8 mouse cellular contexts compared by ENCODE assay signal in genomic region chr7:3331171-3331570, GRCm38 (mm10). TPM values are rescaled to one million over a fixed set of nuclear protein-coding genes. Genes with fewer than 3 reads are reported as not detected.
DNase-seq lines count a peak whose midpoint lies in the region; ATAC-seq and TF ChIP-seq lines count a peak whose summit lies in the region.

No protein-coding gene starts in this region.

- H3K9me3 ChIP-seq in kidney, embryonic 14.5 days (ENCODE audit: control insufficient read depth, low read length): no peaks in the 10 kb centered on the region
- H3K9me3 ChIP-seq in embryonic facial prominence, embryonic 14.5 days (ENCODE audit: control insufficient read depth, low read length): no peaks in the 10 kb centered on the region
- H3K9me3 ChIP-seq in hindbrain, postnatal 0 days (ENCODE audit: low read length): no peaks in the 10 kb centered on the region
- H3K9me3 ChIP-seq in neural tube, embryonic 12.5 days: no peaks in the 10 kb centered on the region

- WGBS in kidney, embryonic 14.5 days: 48% methylated on average over 6 of the region's 6 CpGs
- WGBS in kidney, adult 2 months: 43% methylated on average over 6 of the region's 6 CpGs
- 52% methylated on average over 6 of the region's 6 CpGs for WGBS in embryonic facial prominence, embryonic 14.5 days
- WGBS in hindbrain, postnatal 0 days: 50% methylated on average over 6 of the region's 6 CpGs
- WGBS in neural tube, embryonic 12.5 days: 54% methylated on average over 6 of the region's 6 CpGs

- H3K9ac ChIP-seq in kidney, embryonic 14.5 days (ENCODE audit: low read depth, low read length): no peak overlapping the region
- H3K9ac ChIP-seq in embryonic facial prominence, embryonic 14.5 days (ENCODE audit: low read depth, low read length): no peak overlapping the region
- H3K9ac ChIP-seq in hindbrain, postnatal 0 days (replicated peaks; ENCODE audit: low read length): no peak overlapping the region
- H3K9ac ChIP-seq in neural tube, embryonic 12.5 days: no peak overlapping the region

- no peaks in the 10 kb centered on the region for H3K36me3 ChIP-seq in kidney, embryonic 14.5 days (ENCODE audit: control insufficient read depth, insufficient read depth, low read length)
- H3K36me3 ChIP-seq in kidney, adult 2 months (ENCODE audit: control insufficient read depth, insufficient read depth, low read length): no peaks in the 10 kb centered on the region
- H3K36me3 ChIP-seq in embryonic facial prominence, embryonic 14.5 days (ENCODE audit: control insufficient read depth, insufficient read depth, low read length): no peaks in the 10 kb centered on the region
- H3K36me3 ChIP-seq in hindbrain, postnatal 0 days (ENCODE audit: insufficient read depth, low read length): no peaks in the 10 kb centered on the region; the same call in 1 of the 2 replicates
- no peaks in the 10 kb centered on the region for H3K36me3 ChIP-seq in neural tube, embryonic 12.5 days

- peak overlapping the region; percentile 60 for H3K4me3 ChIP-seq in kidney, embryonic 14.5 days (ENCODE audit: low read length)
- H3K4me3 ChIP-seq in kidney, adult 2 months (ENCODE audit: insufficient read depth, low read depth, low read length): no peak overlapping the region
- H3K4me3 ChIP-seq in embryonic facial prominence, embryonic 14.5 days (ENCODE audit: low read depth, low read length): peak overlapping the region; percentile 70
- H3K4me3 ChIP-seq in hindbrain, postnatal 0 days (ENCODE audit: low read length): peak overlapping the region; percentile 86
- peak overlapping the region; percentile 71 for H3K4me3 ChIP-seq in neural tube, embryonic 12.5 days

- H3K27me3 ChIP-seq in kidney, embryonic 14.5 days (ENCODE audit: control insufficient read depth, insufficient read depth, low read length): no peaks in the 10 kb centered on the region
- no peaks in the 10 kb centered on the region for H3K27me3 ChIP-seq in kidney, adult 2 months (replicated peaks; ENCODE audit: control insufficient read depth, insufficient read depth, low read length)
- no peaks in the 10 kb centered on the region for H3K27me3 ChIP-seq in embryonic facial prominence, embryonic 14.5 days (replicated peaks; ENCODE audit: control insufficient read depth, insufficient read depth, low read length)
- no peaks in the 10 kb centered on the region for H3K27me3 ChIP-seq in hindbrain, postnatal 0 days (ENCODE audit: insufficient read depth, low read length)
- H3K27me3 ChIP-seq in neural tube, embryonic 12.5 days (replicated peaks): peaks cover 4% of the 10 kb centered on the region; the same call in 1 of the 2 replicates

- H3K4me1 ChIP-seq in kidney, embryonic 14.5 days (ENCODE audit: control insufficient read depth, insufficient read depth, low read length): peaks cover 10% of the 10 kb centered on the region; the same call in 1 of the 2 replicates
- H3K4me1 ChIP-seq in kidney, adult 2 months (ENCODE audit: control insufficient read depth, insufficient read depth, low read length): no peaks in the 10 kb centered on the region
- peaks cover 13% of the 10 kb centered on the region; the same call in 1 of the 2 replicates for H3K4me1 ChIP-seq in embryonic facial prominence, embryonic 14.5 days (ENCODE audit: control insufficient read depth, insufficient read depth, low read length)
- peaks cover 10% of the 10 kb centered on the region; the same call in 1 of the 2 replicates for H3K4me1 ChIP-seq in hindbrain, postnatal 0 days (ENCODE audit: insufficient read depth, low read length)
- peaks cover 15% of the 10 kb centered on the region for H3K4me1 ChIP-seq in neural tube, embryonic 12.5 days

- DNase-seq in kidney, adult 2 months: no peak
- DNase-seq in embryonic facial prominence, embryonic 14.5 days (ENCODE audit: low spot score): no peak
- no peak for DNase-seq in hindbrain, postnatal 0 days (ENCODE audit: low spot score)
- DNase-seq in gastrocnemius, adult 18-20 months (ENCODE audit: low spot score): no peak
- DNase-seq in kidney, postnatal 36 days: no peak

- TF ChIP-seq CTCF in kidney, adult 2 months (conservative IDR thresholded peaks at IDR 0.05; ENCODE audit: insufficient read depth, insufficient read length, low read depth, low read length): no peak
- TF ChIP-seq CTCF in hindbrain, postnatal 0 days (IDR thresholded peaks at IDR 0.05; ENCODE audit: low read depth): no peak

- ATAC-seq in kidney, embryonic 14.5 days (ENCODE audit: low FRiP score, low TSS enrichment): no peak; the same call in 1 of the 2 replicates
- ATAC-seq in embryonic facial prominence, embryonic 14.5 days (ENCODE audit: low read depth): no peak
- ATAC-seq in hindbrain, postnatal 0 days: no peak; the same call in 1 of the 2 replicates
- peak; percentile 1 for ATAC-seq in neural tube, embryonic 12.5 days (ENCODE audit: low FRiP score, low read depth)
- ATAC-seq in monocyte, adult 5-6 weeks (replicated peaks; ENCODE audit: insufficient number of reproducible peaks, low FRiP score, low TSS enrichment, poor library complexity, severe bottlenecking): no peak

- no peak for TF ChIP-seq POLR2A in kidney, adult 2 months (IDR thresholded peaks at IDR 0.05; ENCODE audit: low read depth, low read length)

- H3K27ac ChIP-seq in kidney, embryonic 14.5 days (ENCODE audit: low read depth, low read length): no peak overlapping the region
- no peak overlapping the region for H3K27ac ChIP-seq in kidney, adult 2 months (ENCODE audit: insufficient read depth, low read depth, low read length)
- H3K27ac ChIP-seq in embryonic facial prominence, embryonic 14.5 days (replicated peaks; ENCODE audit: low read depth, low read length): 0 out of 2 replicates have a peak overlapping the region, but pooled peaks have one; percentile 28
- no peak overlapping the region for H3K27ac ChIP-seq in hindbrain, postnatal 0 days
- no peak overlapping the region for H3K27ac ChIP-seq in neural tube, embryonic 12.5 days

- peak overlapping the region; percentile 58 for H3K4me2 ChIP-seq in kidney, embryonic 14.5 days (replicated peaks; ENCODE audit: low read depth, low read length)
- peak overlapping the region; percentile 69 for H3K4me2 ChIP-seq in embryonic facial prominence, embryonic 14.5 days (ENCODE audit: low read depth, low read length)
- peak overlapping the region; percentile 74 for H3K4me2 ChIP-seq in hindbrain, postnatal 0 days (ENCODE audit: low read depth, low read length)
- peak overlapping the region; percentile 82 for H3K4me2 ChIP-seq in neural tube, embryonic 12.5 days (replicated peaks)

RNA-seq across cellular contexts. Expression of gene Cacng7, which starts 1.6 kb away (rescaled TPM):
- polyA plus RNA-seq in kidney, embryonic 14.5 days (2014; fragmentation: Nextera tagmentation; extraction: Ambion mirVana): 2.2 and 2.8 TPM in 2 replicates
- polyA plus RNA-seq in kidney, adult 2 months (2012; rRNA removed): 3.4 and 4.4 TPM in 2 replicates
- 1.7 and 3.1 TPM in 2 replicates for polyA plus RNA-seq in embryonic facial prominence, embryonic 14.5 days (2014; fragmentation: Nextera tagmentation; extraction: Ambion mirVana)
- 115 and 116 TPM in 2 replicates for total RNA-seq in hindbrain, postnatal 0 days (2014; rRNA removed)
- 4.0 and 4.6 TPM in 2 replicates for polyA plus RNA-seq in hindbrain, postnatal 0 days (2015; fragmentation: Nextera tagmentation; extraction: Ambion mirVana)
- polyA plus RNA-seq in neural tube, embryonic 12.5 days (2016; fragmentation: Nextera tagmentation; extraction: Ambion mirVana): 2.3 and 3.8 TPM in 2 replicates
- total RNA-seq in gastrocnemius, adult 18-20 months (2021): 10 to 100 TPM; 11.0 to 11.6 TPM
- not detected in 3 replicates for total RNA-seq in monocyte, adult 5-6 weeks (2017)

RNA-seq across cellular contexts. Expression of gene Prkcg, which starts 42.2 kb away (rescaled TPM):
- 0.10 and 0.28 TPM in 2 replicates for polyA plus RNA-seq in kidney, embryonic 14.5 days (2014; fragmentation: Nextera tagmentation; extraction: Ambion mirVana)
- 0.44 and 0.77 TPM in 2 replicates for polyA plus RNA-seq in kidney, adult 2 months (2012; rRNA removed)
- 0.10 and 0.15 TPM in 2 replicates for polyA plus RNA-seq in embryonic facial prominence, embryonic 14.5 days (2014; fragmentation: Nextera tagmentation; extraction: Ambion mirVana)
- 6.7 and 8.0 TPM in 2 replicates for total RNA-seq in hindbrain, postnatal 0 days (2014; rRNA removed)
- polyA plus RNA-seq in hindbrain, postnatal 0 days (2015; fragmentation: Nextera tagmentation; extraction: Ambion mirVana): 4.2 and 5.7 TPM in 2 replicates
- 0.24 and 0.25 TPM in 2 replicates for polyA plus RNA-seq in neural tube, embryonic 12.5 days (2016; fragmentation: Nextera tagmentation; extraction: Ambion mirVana)
- under 1 TPM; 0.30 to 0.76 TPM for total RNA-seq in gastrocnemius, adult 18-20 months (2021)
- 1.9 to 7.0 TPM (median 3.2 TPM) in 3 replicates for total RNA-seq in monocyte, adult 5-6 weeks (2017)

RNA-seq across cellular contexts. Expression of gene Myadm, which starts 42.3 kb away (rescaled TPM):
- polyA plus RNA-seq in kidney, embryonic 14.5 days (2014; fragmentation: Nextera tagmentation; extraction: Ambion mirVana): 50.5 and 81.3 TPM in 2 replicates
- 111 and 114 TPM in 2 replicates for polyA plus RNA-seq in kidney, adult 2 months (2012; rRNA removed)
- polyA plus RNA-seq in embryonic facial prominence, embryonic 14.5 days (2014; fragmentation: Nextera tagmentation; extraction: Ambion mirVana): 149 and 178 TPM in 2 replicates
- 22.6 and 42.7 TPM in 2 replicates for total RNA-seq in hindbrain, postnatal 0 days (2014; rRNA removed)
- polyA plus RNA-seq in hindbrain, postnatal 0 days (2015; fragmentation: Nextera tagmentation; extraction: Ambion mirVana): 25.9 and 29.1 TPM in 2 replicates
- polyA plus RNA-seq in neural tube, embryonic 12.5 days (2016; fragmentation: Nextera tagmentation; extraction: Ambion mirVana): 33.9 and 37.2 TPM in 2 replicates
- 10 to 100 TPM; 21.1 to 38.5 TPM for total RNA-seq in gastrocnemius, adult 18-20 months (2021)
- total RNA-seq in monocyte, adult 5-6 weeks (2017): 50.6 to 61.2 TPM (median 60.3 TPM) in 3 replicates

RNA-seq across cellular contexts. Expression of gene Cacng8, which starts 59.3 kb away (rescaled TPM):
- polyA plus RNA-seq in kidney, embryonic 14.5 days (2014; fragmentation: Nextera tagmentation; extraction: Ambion mirVana): 1.8 and 2.7 TPM in 2 replicates
- 0.11 TPM in 1 of 2 replicates, not detected in the other for polyA plus RNA-seq in kidney, adult 2 months (2012; rRNA removed)
- 1.3 and 3.3 TPM in 2 replicates for polyA plus RNA-seq in embryonic facial prominence, embryonic 14.5 days (2014; fragmentation: Nextera tagmentation; extraction: Ambion mirVana)
- total RNA-seq in hindbrain, postnatal 0 days (2014; rRNA removed): 36.5 and 49.0 TPM in 2 replicates
- 15.0 and 16.1 TPM in 2 replicates for polyA plus RNA-seq in hindbrain, postnatal 0 days (2015; fragmentation: Nextera tagmentation; extraction: Ambion mirVana)
- polyA plus RNA-seq in neural tube, embryonic 12.5 days (2016; fragmentation: Nextera tagmentation; extraction: Ambion mirVana): 7.1 and 8.2 TPM in 2 replicates
- not detected for total RNA-seq in gastrocnemius, adult 18-20 months (2021)
- not detected in 3 replicates for total RNA-seq in monocyte, adult 5-6 weeks (2017)
